19 mouse cellular contexts compared by ENCODE assay signal in the genomic region with DNA sequence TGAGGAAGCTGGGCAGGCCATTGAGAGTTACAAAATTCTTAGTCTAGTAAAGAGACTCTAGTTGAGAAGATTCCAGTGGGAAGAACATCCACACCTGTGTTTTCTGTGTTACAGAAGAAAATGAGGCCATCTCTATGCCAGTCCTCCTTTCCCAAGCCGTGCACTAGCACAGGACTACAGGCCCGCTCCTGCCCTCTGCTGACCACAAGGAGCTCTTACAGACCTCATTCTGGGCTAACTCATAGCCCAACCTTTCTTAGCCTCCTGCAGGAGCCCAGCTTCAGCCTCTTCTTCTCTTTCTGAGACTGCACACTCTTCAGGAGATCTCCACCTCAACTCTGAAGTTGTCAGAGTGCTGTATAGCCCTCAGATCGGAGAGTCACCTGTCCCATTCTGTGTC. TPM values are rescaled to one million over a fixed set of nuclear protein-coding genes. Genes with fewer than 3 reads are reported as not detected.
A peak's percentile ranks its signal among the peaks of the same experiment; 100 is the strongest.
DNase-seq lines count a peak whose midpoint lies in the region; ATAC-seq and TF ChIP-seq lines count a peak whose summit lies in the region.
"Not testable (repeated sequence)": the region's sequence is repeated elsewhere in the genome, so short reads cannot be mapped to it uniquely, and the experiment has no call there.
"Had no signal": no experiment of that assay in that cellular context is flagged by ENCODE, and none has a peak within 500 bp of the region (broad histone marks: within the 10 kb centered on the region; RNA-seq: fewer than 3 reads in every experiment).

No protein-coding gene starts in this region.

- H3K4me1 ChIP-seq in cortical plate, adult 2 months (ENCODE audit: control insufficient read depth, insufficient read depth, low read length); embryonic facial prominence, embryonic 14.5 days (ENCODE audit: control insufficient read depth, insufficient read depth, low read length); hindbrain, embryonic 10.5 days (replicated peaks); neural tube, embryonic 11.5 days (ENCODE audit: control insufficient read depth, insufficient read depth, low read length): not testable (repeated sequence)

- DNase-seq in adrenal gland, postnatal 10 days, result peak; percentile 12
- DNase-seq in embryonic facial prominence, embryonic 14.5 days (ENCODE audit: low spot score), result peak; percentile 16
- DNase-seq in hindbrain, embryonic 10.5 days (ENCODE audit: low spot score), result peak; percentile 35
- not testable (repeated sequence) for DNase-seq in layer of hippocampus, adult 2 months (ENCODE audit: low spot score in 2 of 2)
- DNase-seq in neural tube, embryonic 11.5 days (ENCODE audit: low spot score), result peak; percentile 15

- H3K36me3 ChIP-seq in embryonic facial prominence, embryonic 14.5 days (ENCODE audit: control insufficient read depth, insufficient read depth, low read length); hindbrain, embryonic 10.5 days; neural tube, embryonic 11.5 days (ENCODE audit: control insufficient read depth, insufficient read depth, low read length): not testable (repeated sequence)

- H3K27ac ChIP-seq in cortical plate, adult 2 months (ENCODE audit: insufficient read depth, low read length); embryonic facial prominence, embryonic 14.5 days (replicated peaks; ENCODE audit: low read depth, low read length); hindbrain, embryonic 10.5 days; layer of hippocampus, adult 2 months; neural tube, embryonic 11.5 days (ENCODE audit: low read depth, low read length): not testable (repeated sequence)

- not testable (repeated sequence) for ATAC-seq in embryonic facial prominence, embryonic 14.5 days (ENCODE audit: low read depth); neural tube, embryonic 11.5 days (ENCODE audit: insufficient read depth, low FRiP score, low TSS enrichment)
- ATAC-seq in megakaryocyte, adult 5-6 weeks (ENCODE audit: poor library complexity, severe bottlenecking), result peak; percentile 63

- H3K4me3 ChIP-seq in cortical plate, adult 2 months (ENCODE audit: insufficient read depth, low read length); embryonic facial prominence, embryonic 14.5 days (ENCODE audit: low read depth, low read length); hindbrain, embryonic 10.5 days; layer of hippocampus, adult 2 months; neural tube, embryonic 11.5 days (ENCODE audit: low read depth, low read length): not testable (repeated sequence)

- 0 out of 2 replicates have a peak, but pooled peaks have one; percentile 12 for TF ChIP-seq CTCF in cortical plate, adult 2 months (IDR thresholded peaks at IDR 0.05; ENCODE audit: extremely low read depth, insufficient read depth, low read length)
- TF ChIP-seq CTCF in layer of hippocampus, adult 2 months (conservative IDR thresholded peaks at IDR 0.05), result peak; percentile 59

- 50% methylated on average over 3 of the region's 3 CpGs for WGBS in embryonic facial prominence, embryonic 14.5 days
- whole genome bisulfite sequencing in hindbrain, embryonic 10.5 days, result 44% methylated on average over 3 of the region's 3 CpGs
- 60% methylated on average over 3 of the region's 3 CpGs for WGBS in neural tube, embryonic 11.5 days

- not testable (repeated sequence) for H3K9ac ChIP-seq in embryonic facial prominence, embryonic 14.5 days (ENCODE audit: low read depth, low read length); neural tube, embryonic 11.5 days (ENCODE audit: low read length)

- not testable (repeated sequence) for H3K27me3 ChIP-seq in embryonic facial prominence, embryonic 14.5 days (replicated peaks; ENCODE audit: control insufficient read depth, insufficient read depth, low read length); hindbrain, embryonic 10.5 days (ENCODE audit: insufficient read depth, poor library complexity, severe bottlenecking); neural tube, embryonic 11.5 days (ENCODE audit: control insufficient read depth, insufficient read depth, low read length)

- not testable (repeated sequence) for H3K9me3 ChIP-seq in embryonic facial prominence, embryonic 14.5 days (ENCODE audit: control insufficient read depth, low read length); hindbrain, embryonic 10.5 days; neural tube, embryonic 11.5 days (ENCODE audit: control insufficient read depth, low read length)

- TF ChIP-seq POLR2A in cortical plate, adult 2 months (IDR thresholded peaks at IDR 0.05; ENCODE audit: extremely low read depth, insufficient read depth, low read length), result not testable (repeated sequence)

- not testable (repeated sequence) for H3K4me2 ChIP-seq in embryonic facial prominence, embryonic 14.5 days (ENCODE audit: low read depth, low read length); neural tube, embryonic 11.5 days (ENCODE audit: low read depth)

RNA-seq across cellular contexts. Expression of a gene that starts 2.5 kb away (rescaled TPM):
- total RNA-seq in adrenal gland, postnatal 10 days (2021), result 1 to 10 TPM in 1 of 2 experiments, not detected in 1; 1.5 TPM
- not detected in 2 replicates for polyA plus RNA-seq in cortical plate, adult 2 months (2012; rRNA removed)
- polyA plus RNA-seq in embryonic facial prominence, embryonic 14.5 days (2014; fragmentation: Nextera tagmentation; extraction: Ambion mirVana), result not detected in 2 replicates
- not detected in 2 replicates for polyA plus RNA-seq in hindbrain, embryonic 10.5 days (2016; fragmentation: Nextera tagmentation; extraction: Ambion mirVana)
- not detected for total RNA-seq in layer of hippocampus, adult 2 months (2021)
- total RNA-seq in megakaryocyte, adult 5-6 weeks (2015), result 69.3 and 75.6 TPM in 2 replicates
- 89.1 and 124 TPM in 2 replicates for total RNA-seq in megakaryocyte, adult 5-6 weeks (2017)
- polyA plus RNA-seq in neural tube, embryonic 11.5 days (2014; fragmentation: Nextera tagmentation; extraction: Ambion mirVana), result not detected in 2 replicates
- total RNA-seq: G1E; gastrocnemius, postnatal 4 days; heart, postnatal 4 days; layer of hippocampus, adult 18-20 months; left cerebral cortex, postnatal 4 days; neutrophil, adult 5-6 weeks had no signal
- polyA plus RNA-seq: erythroblast, embryonic 14.5 days; forebrain, embryonic 15.5 days; G1E; heart, embryonic 13.5 days; intestine, embryonic 14.5 days; kidney, embryonic 14.5 days had no signal

RNA-seq across cellular contexts. Expression of a gene that starts 33.6 kb away (rescaled TPM):
- 10 to 100 TPM; 29.5 to 34.7 TPM for total RNA-seq in adrenal gland, postnatal 10 days (2021)
- polyA plus RNA-seq in cortical plate, adult 2 months (2012; rRNA removed), result 41.4 and 49.3 TPM in 2 replicates
- 30.6 and 36.5 TPM in 2 replicates for polyA plus RNA-seq in embryonic facial prominence, embryonic 14.5 days (2014; fragmentation: Nextera tagmentation; extraction: Ambion mirVana)
- 42.6 and 48.1 TPM in 2 replicates for polyA plus RNA-seq in hindbrain, embryonic 10.5 days (2016; fragmentation: Nextera tagmentation; extraction: Ambion mirVana)
- 10 to 100 TPM; 31.6 to 40.5 TPM for total RNA-seq in layer of hippocampus, adult 2 months (2021)
- total RNA-seq in megakaryocyte, adult 5-6 weeks (2015), result 6.2 and 11.7 TPM in 2 replicates
- total RNA-seq in megakaryocyte, adult 5-6 weeks (2017), result 6.3 and 11.1 TPM in 2 replicates
- 58.8 and 58.9 TPM in 2 replicates for polyA plus RNA-seq in neural tube, embryonic 11.5 days (2014; fragmentation: Nextera tagmentation; extraction: Ambion mirVana)

RNA-seq across cellular contexts. Expression of a gene that starts 41.7 kb away (rescaled TPM):
- total RNA-seq in adrenal gland, postnatal 10 days (2021), result under 1 TPM; 0.24 to 0.97 TPM
- 17.8 and 18.7 TPM in 2 replicates for polyA plus RNA-seq in cortical plate, adult 2 months (2012; rRNA removed)
- 1.3 and 1.5 TPM in 2 replicates for polyA plus RNA-seq in embryonic facial prominence, embryonic 14.5 days (2014; fragmentation: Nextera tagmentation; extraction: Ambion mirVana)
- polyA plus RNA-seq in hindbrain, embryonic 10.5 days (2016; fragmentation: Nextera tagmentation; extraction: Ambion mirVana), result 0.46 and 0.99 TPM in 2 replicates
- total RNA-seq in layer of hippocampus, adult 2 months (2021), result 10 to 100 TPM in 1 of 2 experiments, 1 to 10 TPM in 1; 8.2 to 10.1 TPM
- 0.07 TPM in 1 of 2 replicates, not detected in the other for total RNA-seq in megakaryocyte, adult 5-6 weeks (2015)
- 0.18 and 0.20 TPM in 2 replicates for total RNA-seq in megakaryocyte, adult 5-6 weeks (2017)
- polyA plus RNA-seq in neural tube, embryonic 11.5 days (2014; fragmentation: Nextera tagmentation; extraction: Ambion mirVana), result 0.23 and 0.40 TPM in 2 replicates
- polyA plus RNA-seq: erythroblast, embryonic 14.5 days had no signal

RNA-seq across cellular contexts. Expression of a gene that starts 51.2 kb away (rescaled TPM):
- not detected for total RNA-seq in adrenal gland, postnatal 10 days (2021)
- polyA plus RNA-seq in cortical plate, adult 2 months (2012; rRNA removed), result not detected in 2 replicates
- polyA plus RNA-seq in embryonic facial prominence, embryonic 14.5 days (2014; fragmentation: Nextera tagmentation; extraction: Ambion mirVana), result not detected in 2 replicates
- polyA plus RNA-seq in hindbrain, embryonic 10.5 days (2016; fragmentation: Nextera tagmentation; extraction: Ambion mirVana), result not detected in 2 replicates
- total RNA-seq in layer of hippocampus, adult 2 months (2021), result not detected
- total RNA-seq in megakaryocyte, adult 5-6 weeks (2015), result not detected in 2 replicates
- not detected in 2 replicates for total RNA-seq in megakaryocyte, adult 5-6 weeks (2017)
- not detected in 2 replicates for polyA plus RNA-seq in neural tube, embryonic 11.5 days (2014; fragmentation: Nextera tagmentation; extraction: Ambion mirVana)
- total RNA-seq: G1E; gastrocnemius, postnatal 4 days; heart, postnatal 4 days; layer of hippocampus, adult 18-20 months; left cerebral cortex, postnatal 4 days; neutrophil, adult 5-6 weeks had no signal
- polyA plus RNA-seq: erythroblast, embryonic 14.5 days; forebrain, embryonic 15.5 days; G1E; heart, embryonic 13.5 days; intestine, embryonic 14.5 days; kidney, embryonic 14.5 days; liver, embryonic 12.5 days had no signal
